ENCODE assay signal across 8 mouse cellular contexts in genomic region chr11:62537590-62537989, GRCm38 (mm10). TPM values are rescaled to one million over a fixed set of nuclear protein-coding genes. Genes with fewer than 3 reads are reported as not detected.
A peak's percentile ranks its signal among the peaks of the same experiment; 100 is the strongest.
DNase-seq lines count a peak whose midpoint lies in the region; ATAC-seq lines count a peak whose summit lies in the region.

No protein-coding gene starts in this region.

- DNase-seq in left cerebral cortex, postnatal 4 days: peak; percentile 10
- no peak for DNase-seq in left cerebral cortex, postnatal 14 days (ENCODE audit: low spot score in 2 of 2)
- peak; percentile 24 for DNase-seq in c-Kit-positive CD71-positive TER-119-negative erythroid progenitor cells, embryonic 14.5 days (ENCODE audit: low read depth)
- DNase-seq in right cerebral cortex, adult 18-20 months: no peak
- DNase-seq in adipocyte (ENCODE audit: low spot score): no peak
- DNase-seq in adrenal gland, adult 8-10 months: no peak

- H3K9me3 ChIP-seq in intestine, embryonic 16.5 days (ENCODE audit: control insufficient read depth, low read length): no peaks in the 10 kb centered on the region
- no peaks in the 10 kb centered on the region for H3K9me3 ChIP-seq in neural tube, embryonic 15.5 days (replicated peaks)

- no peaks in the 10 kb centered on the region for H3K36me3 ChIP-seq in intestine, embryonic 16.5 days (ENCODE audit: control insufficient read depth, insufficient read depth, low read length)
- peaks cover 10% of the 10 kb centered on the region; the same call in 1 of the 2 replicates for H3K36me3 ChIP-seq in neural tube, embryonic 15.5 days

- 41% methylated on average over 7 of the region's 7 CpGs for WGBS in intestine, embryonic 16.5 days
- WGBS in neural tube, embryonic 15.5 days: 7% methylated on average over 7 of the region's 7 CpGs

- peak overlapping the region; percentile 5; the same call in 1 of the 2 replicates for H3K4me3 ChIP-seq in intestine, embryonic 16.5 days (ENCODE audit: low read length)
- peak overlapping the region; percentile 30 for H3K4me3 ChIP-seq in neural tube, embryonic 15.5 days (replicated peaks)

- H3K9ac ChIP-seq in intestine, embryonic 16.5 days (ENCODE audit: low read depth, low read length): no peak overlapping the region
- no peak overlapping the region for H3K9ac ChIP-seq in neural tube, embryonic 15.5 days (replicated peaks)

- no peak for ATAC-seq in intestine, embryonic 16.5 days
- ATAC-seq in neural tube, embryonic 15.5 days (ENCODE audit: low FRiP score): peak; percentile 49; the same call in 1 of the 2 replicates

- H3K4me1 ChIP-seq in intestine, embryonic 16.5 days (ENCODE audit: control insufficient read depth, insufficient read depth, low read length): peaks cover 10% of the 10 kb centered on the region; the same call in 1 of the 2 replicates
- H3K4me1 ChIP-seq in neural tube, embryonic 15.5 days: peaks cover 20% of the 10 kb centered on the region

- H3K27ac ChIP-seq in intestine, embryonic 16.5 days (ENCODE audit: low read length): no peak overlapping the region
- 0 out of 2 replicates have a peak overlapping the region, but pooled peaks have one; percentile 39 for H3K27ac ChIP-seq in neural tube, embryonic 15.5 days (replicated peaks)

- H3K4me2 ChIP-seq in intestine, embryonic 16.5 days (ENCODE audit: low read depth, low read length): peak overlapping the region; percentile 28; the same call in 1 of the 2 replicates
- H3K4me2 ChIP-seq in neural tube, embryonic 15.5 days: peak overlapping the region; percentile 73

- intact Hi-C loops in left cerebral cortex, postnatal 4 days (cut with DNase I): no loop called here
- intact Hi-C loops in left cerebral cortex, postnatal 14 days (cut with DNase I): loop anchor here (5.0 kb wide), 1 partner anchor 80 kb away; the partner anchor contains the start of genes Ncor1 and Pigl

- no peaks in the 10 kb centered on the region for H3K27me3 ChIP-seq in intestine, embryonic 16.5 days (replicated peaks; ENCODE audit: control insufficient read depth, insufficient read depth, low read length)
- no peaks in the 10 kb centered on the region for H3K27me3 ChIP-seq in neural tube, embryonic 15.5 days (replicated peaks)

RNA-seq across cellular contexts. Expression of gene Cenpv, which starts 1.5 kb away (rescaled TPM):
- total RNA-seq in left cerebral cortex, postnatal 4 days (2021): 10 to 100 TPM; 64.5 to 76.9 TPM
- total RNA-seq in left cerebral cortex, postnatal 14 days (2021): 10 to 100 TPM; 37.7 to 45.0 TPM
- polyA plus RNA-seq in intestine, embryonic 16.5 days (2015; fragmentation: Nextera tagmentation; extraction: Ambion mirVana): 6.8 and 17.9 TPM in 2 replicates
- polyA plus RNA-seq in neural tube, embryonic 15.5 days (2015; fragmentation: Nextera tagmentation; extraction: Ambion mirVana): 40.1 and 51.3 TPM in 2 replicates
- total RNA-seq in adrenal gland, adult 8-10 months (2022): 10 to 100 TPM; 31.1 to 42.2 (median 39.0) TPM

RNA-seq across cellular contexts. Expression of gene Ubb, which starts 13.4 kb away (rescaled TPM):
- 1,000 to 10,000 TPM; 1,560 to 1,622 TPM for total RNA-seq in left cerebral cortex, postnatal 4 days (2021)
- total RNA-seq in left cerebral cortex, postnatal 14 days (2021): 1,000 to 10,000 TPM; 1,710 to 1,861 TPM
- polyA plus RNA-seq in intestine, embryonic 16.5 days (2015; fragmentation: Nextera tagmentation; extraction: Ambion mirVana): 2,570 and 2,643 TPM in 2 replicates
- 4,120 and 4,434 TPM in 2 replicates for polyA plus RNA-seq in neural tube, embryonic 15.5 days (2015; fragmentation: Nextera tagmentation; extraction: Ambion mirVana)
- total RNA-seq in adrenal gland, adult 8-10 months (2022): 1,000 to 10,000 TPM; 1,433 to 1,769 (median 1,540) TPM

RNA-seq across cellular contexts. Expression of gene Trpv2, which starts 36.7 kb away (rescaled TPM):
- total RNA-seq in left cerebral cortex, postnatal 4 days (2021): 10 to 100 TPM; 36.9 to 40.4 TPM
- total RNA-seq in left cerebral cortex, postnatal 14 days (2021): 10 to 100 TPM; 21.9 to 22.2 TPM
- 11.0 and 11.2 TPM in 2 replicates for polyA plus RNA-seq in intestine, embryonic 16.5 days (2015; fragmentation: Nextera tagmentation; extraction: Ambion mirVana)
- polyA plus RNA-seq in neural tube, embryonic 15.5 days (2015; fragmentation: Nextera tagmentation; extraction: Ambion mirVana): 32.3 and 32.9 TPM in 2 replicates
- total RNA-seq in adrenal gland, adult 8-10 months (2022): 1 to 10 TPM; 3.6 to 7.2 (median 4.9) TPM

Comparison
In these comparisons a context has a peak if more than half of its experiments do, and no peak if none do; other contexts are left out.
1. DNase-seq: peak in left cerebral cortex, postnatal 4 days (single experiment) and c-Kit-positive CD71-positive TER-119-negative erythroid progenitor cells, embryonic 14.5 days (single experiment); none in left cerebral cortex, postnatal 14 days (0 of 2), right cerebral cortex, adult 18-20 months (single experiment), adipocyte (single experiment) and adrenal gland, adult 8-10 months (single experiment).